Mouse (Mus musculus) CH12.LX (cell line): ENCODE data around the gene Aftph.

Experiments used
- EP300 ChIP-seq: IDR thresholded peaks from 2 replicates; pipeline ENCODE4 v1.6.1; 2011; ENCODE audit warnings: low read length, improper control_type of control experiment
- MAX ChIP-seq: IDR thresholded peaks from 2 replicates; pipeline ENCODE4 v1.6.1; 2011; ENCODE audit warnings: low read length, improper control_type of control experiment
- POLR2A ChIP-seq: IDR thresholded peaks from 2 replicates; pipeline ENCODE4 v1.6.1; 2011; ENCODE audit warnings: low read depth, mild to moderate bottlenecking, improper control_type of control experiment, low read length
- TBP ChIP-seq: conservative IDR thresholded peaks from 2 replicates; pipeline ENCODE4 v1.6.1; 2011; ENCODE audit warnings: low read depth, low read length, improper control_type of control experiment
- ZC3H11A ChIP-seq: IDR thresholded peaks from 2 replicates; pipeline ENCODE4 v1.6.1; 2012; ENCODE audit warnings: low read depth, mild to moderate bottlenecking, inconsistent platforms, low read length, improper control_type of control experiment

DNA sequence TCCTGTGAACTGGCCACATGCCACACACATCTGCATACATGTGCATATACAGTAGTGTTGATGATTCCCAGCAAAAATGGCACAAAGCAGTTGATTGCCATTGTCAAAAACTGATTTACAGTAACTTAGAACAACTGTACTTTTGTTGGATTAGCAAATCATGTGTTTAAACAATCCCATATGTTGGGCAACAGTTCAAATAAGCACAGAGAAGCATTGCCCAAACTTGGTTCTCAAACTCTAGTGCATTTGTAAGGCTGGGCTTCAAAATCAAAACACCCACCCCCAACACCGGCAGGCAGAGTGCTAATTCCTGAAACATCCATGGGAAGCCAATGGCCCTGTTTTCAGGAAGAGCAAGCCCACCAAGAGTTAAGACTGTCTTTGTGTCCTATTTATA, 90.2 kb downstream of the Aftph start:
- TF ChIP-seq ZC3H11A (no peak), POLR2A (no peak), EP300 (no peak), MAX (no peak), TBP (no peak)
